Mouse (Mus musculus): ENCODE measurements around the gene Ildr2.

DNA sequence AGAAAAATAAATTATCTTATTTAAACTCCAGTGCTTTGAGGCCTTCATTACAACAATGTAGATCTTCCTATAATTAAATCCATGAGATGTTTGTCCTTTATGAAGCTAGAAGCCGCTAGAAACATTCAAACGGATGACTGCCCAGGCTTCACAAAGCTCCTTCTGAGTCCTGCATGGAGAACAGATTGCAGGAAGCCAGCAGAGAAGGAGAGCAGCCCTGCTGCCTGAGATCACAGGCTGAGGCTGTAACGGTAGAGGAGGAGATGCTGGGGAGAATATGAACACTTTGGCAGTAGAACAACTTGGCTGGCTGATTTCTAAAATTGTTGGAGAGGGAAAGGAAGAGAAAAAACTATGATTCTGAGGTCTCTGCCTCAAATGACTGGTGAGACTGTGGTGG lies 76.8 kb downstream of the Ildr2 start:
- TF ChIP-seq CTCF (IDR thresholded peaks at IDR 0.05; ENCODE audit: low read depth, low read length) (no peak), POLR2A (IDR thresholded peaks at IDR 0.05; ENCODE audit: borderline replicate concordance, low read depth, low read length) (no peak)

Data from bone marrow macrophage, adult 2 months (primary cell).